ENCODE assay signal across 34 mouse cellular contexts in genomic region chr1:187295711-187296110, GRCm38 (mm10).
"Had no signal": no experiment of that assay in that cellular context is flagged by ENCODE, and none has a peak within 500 bp of the region (broad histone marks: within the 10 kb centered on the region; RNA-seq: fewer than 3 reads in every experiment).

No protein-coding gene starts in this region.

- H3K27me3 ChIP-seq: heart, embryonic 12.5 days; heart, embryonic 13.5 days; heart, embryonic 15.5 days; hindbrain, embryonic 12.5 days; hindbrain, embryonic 13.5 days; hindbrain, embryonic 15.5 days; intestine, embryonic 15.5 days; kidney, embryonic 15.5 days had no signal

- H3K4me2 ChIP-seq: heart, embryonic 11.5 days; heart, embryonic 12.5 days; heart, embryonic 13.5 days; heart, embryonic 15.5 days; hindbrain, embryonic 12.5 days; hindbrain, embryonic 13.5 days; hindbrain, embryonic 14.5 days; hindbrain, embryonic 15.5 days; intestine, embryonic 15.5 days; kidney, embryonic 15.5 days had no signal

- DNase-seq: heart, postnatal 10 days; heart, postnatal 14 days; heart, postnatal 36 days; heart, postnatal 4 days; kidney, adult 11 months; kidney, adult 18-20 months; kidney, adult 2 months; kidney, adult 8-10 months; kidney, adult 9 months; kidney, postnatal 10 days; kidney, postnatal 14 days; kidney, postnatal 36 days; kidney, postnatal 4 days; layer of hippocampus, adult 9-11 months; layer of hippocampus, postnatal 36 days had no signal

- H3K4me3 ChIP-seq: heart, embryonic 10.5 days; heart, embryonic 12.5 days; heart, embryonic 13.5 days; heart, embryonic 15.5 days; hindbrain, embryonic 10.5 days; hindbrain, embryonic 12.5 days; hindbrain, embryonic 13.5 days; hindbrain, embryonic 15.5 days; intestine, embryonic 15.5 days; kidney, embryonic 15.5 days; layer of hippocampus, adult 2 months had no signal

- H3K36me3 ChIP-seq: heart, embryonic 12.5 days; heart, embryonic 13.5 days; heart, embryonic 15.5 days; hindbrain, embryonic 10.5 days; hindbrain, embryonic 12.5 days; hindbrain, embryonic 13.5 days; hindbrain, embryonic 15.5 days; intestine, embryonic 15.5 days; kidney, embryonic 15.5 days had no signal

- H3K9me3 ChIP-seq: heart, embryonic 10.5 days; heart, embryonic 12.5 days; heart, embryonic 13.5 days; heart, embryonic 15.5 days; hindbrain, embryonic 10.5 days; hindbrain, embryonic 12.5 days; hindbrain, embryonic 13.5 days; hindbrain, embryonic 15.5 days; intestine, embryonic 15.5 days; kidney, embryonic 15.5 days had no signal

- H3K27ac ChIP-seq: heart, embryonic 10.5 days; heart, embryonic 13.5 days; heart, embryonic 15.5 days; hindbrain, embryonic 10.5 days; hindbrain, embryonic 12.5 days; hindbrain, embryonic 13.5 days; hindbrain, embryonic 14.5 days; hindbrain, embryonic 15.5 days; hindbrain, postnatal 0 days; intestine, embryonic 15.5 days; kidney, embryonic 15.5 days; kidney, postnatal 0 days; layer of hippocampus, adult 2 months had no signal

- H3K9ac ChIP-seq: heart, embryonic 12.5 days; heart, embryonic 13.5 days; heart, embryonic 15.5 days; hindbrain, embryonic 12.5 days; hindbrain, embryonic 13.5 days; hindbrain, embryonic 14.5 days; hindbrain, embryonic 15.5 days; intestine, embryonic 15.5 days; kidney, embryonic 15.5 days had no signal

- ATAC-seq: hindbrain, embryonic 16.5 days; hindbrain, postnatal 0 days; inflammation-experienced regulatory T-cells, adult 6 months; intestine, embryonic 15.5 days; intestine, embryonic 16.5 days; intestine, postnatal 0 days had no signal

- H3K4me1 ChIP-seq: heart, embryonic 15.5 days had no signal
